Mouse (Mus musculus) small intestine, adult 2 months (tissue): ENCODE results near the gene Fmo5.

Source experiments
- CTCF ChIP-seq: fragments of 200-500 bp; IDR thresholded peaks from 2 replicates; pipeline ENCODE4 v1.5.1; 2012; ENCODE audit warnings: low read depth, mild to moderate bottlenecking, control low read depth, inconsistent platforms, low read length, moderate library complexity, mixed read lengths; ENCODE audit not compliant: insufficient replicate concordance, insufficient read length; ENCODE audit errors: extremely low read depth
- POLR2A ChIP-seq: fragments of 200-500 bp; IDR thresholded peaks from 2 replicates; pipeline ENCODE4 v1.6.1; 2012; ENCODE audit warnings: low read depth, mild to moderate bottlenecking, control low read depth, inconsistent platforms, low read length, moderate library complexity

DNA sequence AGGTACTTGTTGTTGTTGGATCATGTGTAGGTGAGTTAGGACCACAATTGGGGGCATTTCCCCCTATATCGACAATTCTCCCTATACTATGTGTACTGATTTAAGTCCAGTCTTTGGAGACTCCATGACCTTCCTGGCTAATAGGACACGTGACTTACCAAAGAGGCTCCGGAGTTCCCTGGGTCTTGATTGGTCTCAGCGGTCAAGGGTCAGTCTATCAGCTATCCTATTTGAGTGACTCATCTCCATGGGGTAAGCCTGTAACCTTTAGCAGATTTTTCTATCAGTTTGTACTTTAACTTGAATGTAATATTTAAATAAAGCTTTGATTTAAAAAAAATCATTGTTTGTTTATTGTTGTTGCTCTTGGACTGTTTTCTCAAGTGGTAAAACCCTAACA lies 7.9 kb upstream of the Fmo5 start:
- TF ChIP-seq POLR2A (no peak), CTCF (no peak)
